Mouse (Mus musculus): ENCODE measurements around the gene Ptpn11. TPM values are rescaled to one million over a fixed set of nuclear protein-coding genes. Genes with fewer than 3 reads are reported as not detected.

The Ptpn11 gene
- 25.6 and 26.6 TPM in 2 replicates for polyA plus RNA-seq (2014; fragmentation: Nextera tagmentation; extraction: Ambion mirVana)

DNA sequence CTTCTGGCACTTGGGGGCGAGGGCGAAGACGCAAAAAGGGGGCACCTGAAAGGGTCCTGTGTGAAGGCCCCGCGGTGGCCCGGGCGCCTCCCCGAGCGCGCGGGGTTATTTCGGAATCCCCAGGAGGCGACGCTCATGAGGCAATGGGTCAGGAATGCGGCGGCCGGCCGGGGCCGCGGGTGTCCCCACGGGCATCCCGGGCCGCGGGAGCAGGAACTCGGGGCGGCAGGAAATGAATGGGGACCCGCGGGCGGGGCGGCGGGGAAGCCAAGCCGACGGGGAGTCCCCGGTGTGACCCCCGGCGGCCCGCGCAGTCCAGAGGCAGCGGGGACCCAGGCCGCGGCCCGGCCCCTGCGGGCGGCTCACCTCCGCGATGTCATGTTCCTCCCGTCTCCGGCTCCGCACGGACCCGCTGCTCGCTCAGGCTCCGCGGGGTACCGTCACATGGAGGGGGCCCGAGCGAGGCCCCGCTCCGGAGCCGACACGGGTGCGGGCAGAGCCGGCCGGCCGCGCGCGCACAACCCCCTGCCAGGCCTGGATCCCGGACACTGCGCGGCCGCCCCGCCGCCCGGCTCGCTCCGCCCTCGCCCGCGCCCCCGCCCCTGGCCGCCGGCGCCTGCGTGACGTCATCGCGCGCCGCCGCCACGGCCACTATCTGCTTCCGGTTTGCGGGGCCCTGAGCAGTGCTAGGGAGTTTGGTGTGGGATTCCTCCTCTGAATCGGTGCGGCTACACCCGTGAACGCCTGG is at the start of gene Ptpn11:
Ptpn11 (minus strand) TSS at position 562 of the 748 bp plus-strand sequence.
- peak within 1 kb of the TSS; percentile 92 for H3K9ac ChIP-seq
- peaks cover 10% of the 10 kb centered on the region; the same call in 1 of the 2 replicates for H3K4me1 ChIP-seq (ENCODE audit: insufficient read depth)
- DNase-seq (peak; percentile 94), ATAC-seq (ENCODE audit: insufficient read depth) (peak; percentile 95)
- TF ChIP-seq CTCF (IDR thresholded peaks at IDR 0.05; ENCODE audit: low read depth), result peak; percentile 18; the same call in 1 of the 2 replicates
- peak within 1 kb of the TSS; percentile 85 for H3K27ac ChIP-seq (ENCODE audit: low read depth)
- H3K27me3 ChIP-seq (ENCODE audit: insufficient read depth, low read length), result no peaks in the 10 kb centered on the region
- no peaks in the 10 kb centered on the region for H3K36me3 ChIP-seq (ENCODE audit: insufficient read depth)
- H3K9me3 ChIP-seq (ENCODE audit: low read depth, low read length), result no peaks in the 10 kb centered on the region
- WGBS, result 1% methylated on average over 96 of the region's 98 CpGs
- peak within 1 kb of the TSS; percentile 79 for H3K4me2 ChIP-seq
- peak within 1 kb of the TSS; percentile 94 for H3K4me3 ChIP-seq (ENCODE audit: low read depth, low read length)

DNA sequence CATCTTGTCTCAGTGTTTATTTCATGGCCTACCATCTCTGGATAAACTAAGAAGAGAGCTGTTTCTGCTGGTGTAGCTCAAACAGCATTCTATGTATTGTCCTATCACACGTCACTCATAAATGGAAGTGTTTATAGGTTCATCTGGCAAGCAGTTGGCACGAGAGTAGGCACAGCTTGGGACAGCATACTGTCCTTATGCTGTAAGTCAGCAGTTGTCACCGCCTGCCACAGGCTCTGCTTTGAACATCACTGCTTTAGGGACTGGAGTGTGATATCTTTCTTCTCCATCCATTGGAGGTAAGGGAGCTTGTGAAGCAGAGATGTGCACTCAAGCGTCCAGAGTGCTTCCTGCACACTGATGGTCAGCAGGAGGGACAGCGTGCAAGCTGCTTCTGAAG is 48.6 kb upstream of the Ptpn11 start:
- H3K27me3 ChIP-seq (ENCODE audit: insufficient read depth, low read length), result no peaks in the 10 kb centered on the region
- no peak for TF ChIP-seq CTCF (IDR thresholded peaks at IDR 0.05; ENCODE audit: low read depth)
- no peak overlapping the region for H3K4me2 ChIP-seq
- ATAC-seq (ENCODE audit: insufficient read depth) (no peak), DNase-seq (no peak)
- 69% methylated on average over 5 of the region's 5 CpGs for WGBS
- no peak overlapping the region for H3K4me3 ChIP-seq (ENCODE audit: low read depth, low read length)
- no peaks in the 10 kb centered on the region for H3K4me1 ChIP-seq (ENCODE audit: insufficient read depth)
- H3K9me3 ChIP-seq (ENCODE audit: low read depth, low read length), result no peaks in the 10 kb centered on the region
- H3K36me3 ChIP-seq (ENCODE audit: insufficient read depth), result no peaks in the 10 kb centered on the region
- H3K9ac ChIP-seq, result no peak overlapping the region
- H3K27ac ChIP-seq (ENCODE audit: low read depth), result no peak overlapping the region

DNA sequence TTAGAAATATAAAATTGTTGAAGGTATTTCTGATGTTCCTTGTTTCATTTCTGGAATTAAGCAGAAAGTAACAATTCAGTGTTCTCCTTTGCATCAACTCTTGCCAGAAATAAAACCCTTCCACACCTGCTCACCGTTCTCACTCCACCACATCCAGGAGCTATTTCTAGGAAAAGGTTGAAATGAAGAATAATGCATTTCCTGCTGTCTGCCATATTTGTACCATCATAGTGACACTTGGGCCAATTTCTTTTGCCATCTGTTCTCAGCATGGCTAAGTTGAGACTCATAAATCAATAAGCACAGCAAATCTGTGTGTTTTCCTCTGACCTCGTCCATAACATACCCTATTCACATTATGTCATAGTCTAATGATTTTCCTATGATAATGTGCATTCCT is 47.0 kb upstream of the Ptpn11 start:
- Histone ChIP-seq H3K4me1 (ENCODE audit: insufficient read depth) (no peaks in the 10 kb centered on the region), H3K4me3 (ENCODE audit: low read depth, low read length) (no peak overlapping the region), H3K27me3 (ENCODE audit: insufficient read depth, low read length) (no peaks in the 10 kb centered on the region), H3K9ac (no peak overlapping the region), H3K4me2 (no peak overlapping the region), H3K27ac (ENCODE audit: low read depth) (no peak overlapping the region), H3K9me3 (ENCODE audit: low read depth, low read length) (no peaks in the 10 kb centered on the region), H3K36me3 (ENCODE audit: insufficient read depth) (no peaks in the 10 kb centered on the region)
- DNase-seq (no peak), ATAC-seq (ENCODE audit: insufficient read depth) (no peak)
- WGBS, result 70% methylated on average over 2 of the region's 2 CpGs
- no peak for TF ChIP-seq CTCF (IDR thresholded peaks at IDR 0.05; ENCODE audit: low read depth)

DNA sequence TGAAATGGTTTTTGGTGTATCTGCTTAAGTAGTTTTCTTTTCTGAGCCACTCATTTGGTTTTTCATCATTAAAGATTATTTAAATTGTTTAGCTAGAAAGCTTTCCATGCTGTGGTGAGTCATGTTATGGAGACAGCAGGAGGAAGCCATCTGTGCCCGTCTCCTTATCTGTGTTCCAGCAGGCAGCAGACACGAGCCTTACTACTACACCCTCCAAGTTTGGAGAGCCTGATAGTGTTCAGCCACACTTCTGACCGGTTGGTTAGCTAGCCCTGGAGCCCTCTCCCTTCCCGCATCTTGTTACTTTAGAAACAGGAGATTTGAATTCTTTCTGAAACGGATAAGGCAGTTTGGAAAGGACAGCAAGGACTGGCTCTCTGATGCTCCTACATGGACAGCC is 45.0 kb upstream of the Ptpn11 start:
- no peak overlapping the region for H3K4me3 ChIP-seq (ENCODE audit: low read depth, low read length)
- peak overlapping the region; percentile 48; the same call in 1 of the 2 replicates for H3K27ac ChIP-seq (ENCODE audit: low read depth)
- ATAC-seq (ENCODE audit: insufficient read depth), result peak; percentile 65; the same call in 1 of the 2 replicates
- no peak overlapping the region; the same call in 1 of the 2 replicates for H3K9ac ChIP-seq
- H3K9me3 ChIP-seq (ENCODE audit: low read depth, low read length), result no peaks in the 10 kb centered on the region
- 49% methylated on average over 5 of the region's 5 CpGs for WGBS
- H3K27me3 ChIP-seq (ENCODE audit: insufficient read depth, low read length), result no peaks in the 10 kb centered on the region
- no peak overlapping the region for H3K4me2 ChIP-seq
- DNase-seq, result no peak
- TF ChIP-seq CTCF (IDR thresholded peaks at IDR 0.05; ENCODE audit: low read depth), result no peak
- no peaks in the 10 kb centered on the region for H3K36me3 ChIP-seq (ENCODE audit: insufficient read depth)
- no peaks in the 10 kb centered on the region for H3K4me1 ChIP-seq (ENCODE audit: insufficient read depth)

DNA sequence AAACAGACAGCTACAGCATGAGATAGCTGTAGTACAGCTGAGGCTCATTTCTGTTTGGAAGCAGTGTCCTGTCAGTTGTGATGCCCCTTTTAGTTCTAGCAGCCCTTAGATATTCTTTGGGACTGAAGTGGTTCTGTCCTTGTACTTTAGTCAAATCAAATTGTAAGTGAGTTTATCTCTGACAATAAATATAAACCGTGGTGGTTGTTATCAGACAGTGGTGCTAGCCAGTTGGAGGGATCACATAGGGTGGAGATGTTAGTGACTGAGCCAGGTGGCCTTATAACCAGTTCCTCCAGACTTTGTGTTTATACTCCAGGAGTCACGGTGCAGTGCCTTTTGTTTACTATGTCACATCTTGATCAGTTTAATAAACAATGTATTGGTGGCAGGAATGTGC is 42.5 kb upstream of the Ptpn11 start:
- Histone ChIP-seq H3K4me3 (ENCODE audit: low read depth, low read length) (no peak overlapping the region), H3K36me3 (ENCODE audit: insufficient read depth) (no peaks in the 10 kb centered on the region), H3K4me2 (no peak overlapping the region), H3K9ac (no peak overlapping the region), H3K9me3 (ENCODE audit: low read depth, low read length) (no peaks in the 10 kb centered on the region), H3K4me1 (ENCODE audit: insufficient read depth) (no peaks in the 10 kb centered on the region), H3K27me3 (ENCODE audit: insufficient read depth, low read length) (no peaks in the 10 kb centered on the region), H3K27ac (ENCODE audit: low read depth) (no peak overlapping the region)
- no peak for TF ChIP-seq CTCF (IDR thresholded peaks at IDR 0.05; ENCODE audit: low read depth)
- 66% methylated on average over 2 of the region's 2 CpGs for WGBS
- ATAC-seq (ENCODE audit: insufficient read depth) (no peak), DNase-seq (no peak)

DNA sequence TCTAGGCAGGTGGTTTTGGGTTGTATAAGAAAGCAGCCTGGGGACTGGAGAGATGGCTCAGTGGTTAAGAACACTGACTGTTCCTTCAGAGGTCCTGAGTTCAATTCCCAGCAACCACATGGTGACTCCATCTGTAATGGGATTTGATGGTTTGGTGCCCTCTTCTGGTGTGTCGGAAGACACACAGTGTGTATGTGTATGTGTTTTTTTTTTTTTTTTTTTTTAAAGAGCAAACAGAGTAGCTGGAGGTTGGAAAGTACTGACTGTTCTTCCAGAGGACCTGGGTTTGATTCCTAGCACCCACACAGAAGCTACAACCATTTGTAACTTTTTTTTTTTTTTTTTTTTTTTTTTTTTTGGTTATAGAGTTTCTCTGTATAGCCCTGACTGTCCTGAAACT is 41.6 kb upstream of the Ptpn11 start:
- H3K4me2 ChIP-seq, result no peak overlapping the region
- WGBS, result 91% methylated on average over 1 of the region's 1 CpGs
- H3K4me1 ChIP-seq (ENCODE audit: insufficient read depth), result no peaks in the 10 kb centered on the region
- H3K27me3 ChIP-seq (ENCODE audit: insufficient read depth, low read length), result no peaks in the 10 kb centered on the region
- DNase-seq (no peak), ATAC-seq (ENCODE audit: insufficient read depth) (no peak)
- no peak overlapping the region for H3K27ac ChIP-seq (ENCODE audit: low read depth)
- H3K9me3 ChIP-seq (ENCODE audit: low read depth, low read length), result no peaks in the 10 kb centered on the region
- no peak overlapping the region for H3K9ac ChIP-seq
- H3K4me3 ChIP-seq (ENCODE audit: low read depth, low read length), result no peak overlapping the region
- TF ChIP-seq CTCF (IDR thresholded peaks at IDR 0.05; ENCODE audit: low read depth), result no peak
- no peaks in the 10 kb centered on the region for H3K36me3 ChIP-seq (ENCODE audit: insufficient read depth)

DNA sequence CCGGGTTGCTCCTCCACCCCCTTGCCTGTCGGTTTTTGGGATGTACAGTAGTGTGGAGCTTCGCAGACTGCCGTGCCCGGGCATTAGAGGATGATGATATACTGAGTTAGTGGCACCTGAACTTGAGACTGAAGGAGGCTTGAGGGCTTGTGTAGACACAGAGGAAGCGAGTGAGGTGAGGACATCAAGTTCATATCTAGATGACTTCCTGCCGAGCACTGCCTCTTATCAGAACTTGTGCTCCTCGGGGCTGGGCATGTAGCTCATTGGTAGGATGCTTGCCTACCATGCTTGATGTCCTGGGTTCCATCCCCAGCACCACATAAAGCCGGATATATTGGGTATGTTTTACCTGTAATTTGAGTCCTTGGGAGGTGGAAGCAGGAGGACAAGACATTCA is 39.6 kb upstream of the Ptpn11 start:
- no peak for TF ChIP-seq CTCF (IDR thresholded peaks at IDR 0.05; ENCODE audit: low read depth)
- Histone ChIP-seq H3K36me3 (ENCODE audit: insufficient read depth) (no peaks in the 10 kb centered on the region), H3K9ac (no peak overlapping the region), H3K27me3 (ENCODE audit: insufficient read depth, low read length) (no peaks in the 10 kb centered on the region), H3K27ac (ENCODE audit: low read depth) (no peak overlapping the region), H3K4me1 (ENCODE audit: insufficient read depth) (no peaks in the 10 kb centered on the region), H3K4me2 (no peak overlapping the region), H3K4me3 (ENCODE audit: low read depth, low read length) (no peak overlapping the region), H3K9me3 (ENCODE audit: low read depth, low read length) (no peaks in the 10 kb centered on the region)
- ATAC-seq (ENCODE audit: insufficient read depth) (no peak), DNase-seq (no peak)
- WGBS, result 77% methylated on average over 9 of the region's 9 CpGs
